Mouse (Mus musculus) ES-Bruce4 (cell line): ENCODE data around the gene Fetub.

Experiments used
- CTCF ChIP-seq: IDR thresholded peaks from one replicate; pipeline ENCODE4 v1.8.1; 2011; ENCODE audit warnings: low read depth, low read length
- EP300 ChIP-seq: IDR thresholded peaks from 2 replicates; pipeline ENCODE4 v1.6.1; 2011; ENCODE audit warnings: low read depth, low read length; ENCODE audit not compliant: insufficient read depth
- POLR2A ChIP-seq: IDR thresholded peaks from one replicate; pipeline ENCODE4 v1.8.1; 2011; ENCODE audit warnings: low read length; ENCODE audit not compliant: insufficient read depth

- TF ChIP-seq CTCF (no peak), POLR2A (no peak), EP300 (no peak)
Observed at GRCm38 (mm10) chr16:22881487-22881886, 36.6 kb upstream of the Fetub start.
